Mouse (Mus musculus): ENCODE measurements around the gene Plxna1. TPM values are rescaled to one million over a fixed set of nuclear protein-coding genes. Genes with fewer than 3 reads are reported as not detected.

Plxna1 gene
- total and polyA plus RNA-seq, 3 experiments = 7.2 to 25.8 TPM; not detected in 1

GRCm38 (mm10) chr6:89341981-89342380, 20.4 kb downstream of the Plxna1 start:
- no peaks in the 10 kb centered on the region for H3K79me2 ChIP-seq (ENCODE audit: control insufficient read depth, insufficient read depth, low read length, poor library complexity)
- DNase-seq (ENCODE audit: low read depth, low spot score) = no peak
- H3K27me3 ChIP-seq (ENCODE audit: control insufficient read depth in 1 of 2, insufficient read depth in 2 of 2, low read length in 2 of 2) = no peaks in the 10 kb centered on the region
- no peak overlapping the region for H3K4me3 ChIP-seq (ENCODE audit: control insufficient read depth in 1 of 2, insufficient read depth in 1 of 2, low read depth in 2 of 2, low read length in 2 of 2)
- H3K36me3 ChIP-seq (ENCODE audit: control insufficient read depth in 1 of 2, insufficient read depth in 2 of 2, low read length in 2 of 2) = no peaks in the 10 kb centered on the region; a peak in 1 of 4 replicates
- 0 out of 4 replicates have a peak, but pooled peaks cover 0 to 2% of the 10 kb centered on the region in 2 experiments for H3K4me1 ChIP-seq (ENCODE audit: control insufficient read depth in 1 of 2, insufficient read depth in 2 of 2, low read length in 2 of 2)
- H3K9me3 ChIP-seq (replicated peaks; ENCODE audit: insufficient read depth, low read length) = no peaks in the 10 kb centered on the region
- no peak overlapping the region for H3K9ac ChIP-seq (ENCODE audit: control insufficient read depth, low read depth, low read length, poor library complexity, severe bottlenecking)
- H3K27ac ChIP-seq (ENCODE audit: control insufficient read depth, low read depth, low read length) = no peak overlapping the region
- TF ChIP-seq ETS1 (IDR thresholded peaks at IDR 0.05; ENCODE audit: low read depth, low read length) = no peak
- TF ChIP-seq POLR2AphosphoS2 (IDR thresholded peaks at IDR 0.05; ENCODE audit: low read length) = no peak
- no peak for TF ChIP-seq CTCF (IDR thresholded peaks at IDR 0.05 in 2 of 3, conservative IDR thresholded peaks at IDR 0.05 in 1 of 3; ENCODE audit: control insufficient read depth in 1 of 3, insufficient read depth in 1 of 3, low read depth in 2 of 3, low read length in 3 of 3, poor library complexity in 1 of 3, severe bottlenecking in 1 of 3)
- no peak for TF ChIP-seq GABPA (IDR thresholded peaks at IDR 0.05; ENCODE audit: low read depth, low read length)
- TF ChIP-seq JUND (IDR thresholded peaks at IDR 0.05; ENCODE audit: low read depth, low read length) = no peak
- TF ChIP-seq BHLHE40 (IDR thresholded peaks at IDR 0.05; ENCODE audit: borderline replicate concordance, low read depth, low read length) = no peak

GRCm38 (mm10) chr6:89339447-89339846, 23.0 kb downstream of the Plxna1 start:
- Histone ChIP-seq H3K9me3 (replicated peaks; ENCODE audit: insufficient read depth, low read length) (no peaks in the 10 kb centered on the region), H3K79me2 (ENCODE audit: control insufficient read depth, insufficient read depth, low read length, poor library complexity) (no peaks in the 10 kb centered on the region), H3K9ac (ENCODE audit: control insufficient read depth, low read depth, low read length, poor library complexity, severe bottlenecking) (no peak overlapping the region), H3K4me3 (ENCODE audit: control insufficient read depth in 1 of 2, insufficient read depth in 1 of 2, low read depth in 2 of 2, low read length in 2 of 2) (no peak overlapping the region), H3K4me1 (ENCODE audit: control insufficient read depth in 1 of 2, insufficient read depth in 2 of 2, low read length in 2 of 2) (0 out of 4 replicates have a peak, but pooled peaks cover 0 to 3% of the 10 kb centered on the region in 2 experiments), H3K27ac (ENCODE audit: control insufficient read depth, low read depth, low read length) (no peak overlapping the region), H3K36me3 (ENCODE audit: control insufficient read depth in 1 of 2, insufficient read depth in 2 of 2, low read length in 2 of 2) (peaks cover 0 to 2% of the 10 kb centered on the region in 2 experiments; a peak in 1 of 4 replicates), H3K27me3 (ENCODE audit: control insufficient read depth in 1 of 2, insufficient read depth in 2 of 2, low read length in 2 of 2) (no peaks in the 10 kb centered on the region)
- no peak for TF ChIP-seq ZNF384 (IDR thresholded peaks at IDR 0.05; ENCODE audit: low read depth, low read length)
- no peak for TF ChIP-seq NRF1 (IDR thresholded peaks at IDR 0.05; ENCODE audit: insufficient read depth, low read depth, low read length, poor library complexity, severe bottlenecking)
- TF ChIP-seq USF2 (IDR thresholded peaks at IDR 0.05; ENCODE audit: borderline replicate concordance in 1 of 2, insufficient read depth in 1 of 2, low read depth in 1 of 2, low read length in 2 of 2) = no peak
- TF ChIP-seq MYB (IDR thresholded peaks at IDR 0.05; ENCODE audit: low read depth, low read length) = no peak
- TF ChIP-seq POLR2AphosphoS2 (IDR thresholded peaks at IDR 0.05; ENCODE audit: low read length) = no peak
- no peak for TF ChIP-seq MAX (IDR thresholded peaks at IDR 0.05; ENCODE audit: low read length)
- DNase-seq (ENCODE audit: low read depth, low spot score) = no peak

DNA sequence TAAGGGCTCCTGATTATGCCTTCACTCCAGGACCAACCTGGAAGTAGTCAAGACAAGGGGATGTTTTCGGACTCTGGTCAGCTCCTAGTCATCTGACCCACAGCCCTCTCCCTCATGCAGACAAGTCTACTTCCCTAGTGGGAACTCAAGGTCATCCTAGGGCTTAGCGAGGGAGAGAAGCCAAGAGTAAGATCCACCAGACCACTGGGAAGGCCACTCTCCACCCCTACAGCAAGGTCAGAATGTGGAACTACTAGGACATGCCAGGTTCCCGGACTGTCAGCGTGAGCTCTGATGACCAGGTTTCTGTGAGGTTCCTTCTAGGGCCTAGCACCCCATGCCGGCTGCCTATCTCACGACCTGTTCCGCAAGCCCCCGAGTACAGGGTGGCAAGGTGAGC, 23.7 kb downstream of the Plxna1 start:
- no peak overlapping the region for H3K27ac ChIP-seq (ENCODE audit: control insufficient read depth, low read depth, low read length)

More for the DNA sequence above, 23.7 kb downstream of the Plxna1 start:
- H3K9ac ChIP-seq (ENCODE audit: control insufficient read depth, low read depth, low read length, poor library complexity, severe bottlenecking) = no peak overlapping the region
- H3K36me3 ChIP-seq (ENCODE audit: control insufficient read depth in 1 of 2, insufficient read depth in 2 of 2, low read length in 2 of 2) = peaks cover 0 to 2% of the 10 kb centered on the region in 2 experiments; a peak in 1 of 4 replicates
- H3K4me1 ChIP-seq (ENCODE audit: control insufficient read depth in 1 of 2, insufficient read depth in 2 of 2, low read length in 2 of 2) = 0 out of 4 replicates have a peak, but pooled peaks cover 0 to 3% of the 10 kb centered on the region in 2 experiments
- H3K79me2 ChIP-seq (ENCODE audit: control insufficient read depth, insufficient read depth, low read length, poor library complexity) = no peaks in the 10 kb centered on the region
- no peaks in the 10 kb centered on the region for H3K27me3 ChIP-seq (ENCODE audit: control insufficient read depth in 1 of 2, insufficient read depth in 2 of 2, low read length in 2 of 2)
- H3K4me3 ChIP-seq (ENCODE audit: control insufficient read depth in 1 of 2, insufficient read depth in 1 of 2, low read depth in 2 of 2, low read length in 2 of 2) = no peak overlapping the region
- no peaks in the 10 kb centered on the region for H3K9me3 ChIP-seq (replicated peaks; ENCODE audit: insufficient read depth, low read length)
- DNase-seq (ENCODE audit: low read depth, low spot score) = no peak
- TF ChIP-seq MAZ (IDR thresholded peaks at IDR 0.05; ENCODE audit: low read depth, low read length) (no peak), EP300 (IDR thresholded peaks at IDR 0.05; ENCODE audit: low read depth in 1 of 2, low read length in 2 of 2) (no peak), TAL1 (IDR thresholded peaks at IDR 0.05; ENCODE audit: low read length) (no peak), POLR2AphosphoS5 (IDR thresholded peaks at IDR 0.05; ENCODE audit: borderline replicate concordance, low read depth, low read length) (no peak), SIN3A (IDR thresholded peaks at IDR 0.05; ENCODE audit: low read length) (no peak), E2F4 (IDR thresholded peaks at IDR 0.05; ENCODE audit: borderline replicate concordance, low read depth, low read length) (no peak), BHLHE40 (IDR thresholded peaks at IDR 0.05; ENCODE audit: borderline replicate concordance, low read depth, low read length) (no peak), ELF1 (IDR thresholded peaks at IDR 0.05; ENCODE audit: low read depth, low read length) (no peak), GATA1 (IDR thresholded peaks at IDR 0.05; ENCODE audit: low read depth, low read length) (no peak), RCOR1 (IDR thresholded peaks at IDR 0.05; ENCODE audit: low read depth, low read length) (no peak), USF1 (IDR thresholded peaks at IDR 0.05; ENCODE audit: low read depth, low read length) (no peak), JUND (IDR thresholded peaks at IDR 0.05; ENCODE audit: low read depth, low read length) (no peak), HCFC1 (IDR thresholded peaks at IDR 0.05; ENCODE audit: low read depth, low read length) (no peak)

Measured in MEL (cell line).